Mouse (Mus musculus): ENCODE data around the gene Keg1.

The Keg1 gene

GRCm38 (mm10) chr19:12762212-12763130 lies 66.9 kb downstream of the Keg1 start:
- intact Hi-C loops (cut with DNase I): no loop called here

- intact Hi-C loops (cut with DNase I): no loop called here
Measured at GRCm38 (mm10) chr19:12765308-12765707, 69.7 kb downstream of the Keg1 start, which contains the start of gene Cntf. Gene Cntf (minus strand): TSS chr19:12765632.
